Mouse (Mus musculus) ES-Bruce4 (cell line): ENCODE results near the gene Vdr.

Experiments
- CTCF ChIP-seq: IDR thresholded peaks from one replicate; pipeline ENCODE4 v1.8.1; 2011; ENCODE audit warnings: low read depth, low read length
- POLR2A ChIP-seq: IDR thresholded peaks from one replicate; pipeline ENCODE4 v1.8.1; 2011; ENCODE audit warnings: low read length; ENCODE audit not compliant: insufficient read depth

DNA sequence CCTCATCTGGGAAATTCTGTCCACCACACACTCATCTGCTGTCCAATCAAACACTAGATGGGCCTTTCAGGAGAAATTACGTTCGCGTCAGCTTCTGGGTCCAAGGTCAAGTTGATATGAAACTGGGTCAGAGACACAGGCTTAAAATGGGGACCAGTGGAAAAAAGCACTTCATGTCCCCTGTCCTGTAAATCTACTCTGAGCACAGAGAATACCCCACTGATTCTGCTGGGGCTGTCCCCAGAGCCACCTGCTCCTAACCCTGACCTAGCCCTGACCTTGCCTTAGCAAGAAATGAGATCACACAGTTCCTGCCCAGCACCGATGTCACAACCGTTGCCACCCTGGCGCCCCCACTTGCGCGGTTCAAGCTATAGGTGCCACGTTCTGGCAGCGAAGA, 20.0 kb downstream of the Vdr start:
- TF ChIP-seq POLR2A (no peak), CTCF (no peak)
